Mouse (Mus musculus): ENCODE measurements around the gene Serp2. TPM values are rescaled to one million over a fixed set of nuclear protein-coding genes. Genes with fewer than 3 reads are reported as not detected.

Gene Serp2
- polyA plus RNA-seq, 1 experiment from 2014 or later: 15.2 TPM

- 73% methylated on average over 6 of the region's 6 CpGs for WGBS
- Histone ChIP-seq H3K27ac (ENCODE audit: low read depth, low read length) (peak overlapping the region; percentile 42; the same call in 1 of the 2 replicates), H3K9me3 (ENCODE audit: control insufficient read depth, low read length) (no peaks in the 10 kb centered on the region), H3K36me3 (ENCODE audit: control insufficient read depth, insufficient read depth, low read length) (no peaks in the 10 kb centered on the region), H3K27me3 (ENCODE audit: control insufficient read depth, insufficient read depth, low read length) (no peaks in the 10 kb centered on the region), H3K4me1 (ENCODE audit: control insufficient read depth, insufficient read depth, low read length) (peaks cover 12% of the 10 kb centered on the region; the same call in 1 of the 2 replicates), H3K4me3 (ENCODE audit: low read length) (no peak overlapping the region), H3K4me2 (replicated peaks; ENCODE audit: low read depth, low read length) (no peak overlapping the region), H3K9ac (ENCODE audit: low read depth, low read length) (no peak overlapping the region)
- ATAC-seq (ENCODE audit: low FRiP score, low TSS enrichment): no peak
Measured at GRCm38 (mm10) chr14:76499492-76499891, 57.2 kb downstream of the Serp2 start.

DNA sequence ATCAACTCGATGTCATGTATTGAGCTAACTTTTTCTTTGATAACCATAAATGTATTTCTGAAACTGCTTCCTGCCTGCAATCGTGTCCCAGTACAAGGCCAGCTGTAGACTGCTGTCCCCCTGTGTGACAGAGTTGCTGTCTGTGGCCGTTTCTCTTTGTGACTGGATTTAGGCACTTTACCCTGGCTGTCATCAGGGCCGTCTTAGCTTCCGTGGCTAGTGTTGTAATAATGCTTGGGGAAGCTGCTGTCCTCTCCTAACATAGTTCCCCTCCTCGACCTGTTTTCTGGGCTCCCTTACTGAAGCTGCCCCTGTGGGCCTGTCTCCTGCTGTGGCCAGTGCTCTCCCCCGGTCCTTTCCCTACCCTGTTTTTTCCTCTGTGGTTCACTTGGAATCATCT, 58.5 kb downstream of the Serp2 start:
- Histone ChIP-seq H3K9ac (ENCODE audit: low read depth, low read length) (no peak overlapping the region), H3K4me3 (ENCODE audit: low read length) (no peak overlapping the region), H3K27ac (ENCODE audit: low read depth, low read length) (no peak overlapping the region), H3K4me1 (ENCODE audit: control insufficient read depth, insufficient read depth, low read length) (0 out of 2 replicates have a peak, but pooled peaks cover 7% of the 10 kb centered on the region), H3K4me2 (replicated peaks; ENCODE audit: low read depth, low read length) (no peak overlapping the region), H3K36me3 (ENCODE audit: control insufficient read depth, insufficient read depth, low read length) (no peaks in the 10 kb centered on the region; the same call in 1 of the 2 replicates), H3K27me3 (ENCODE audit: control insufficient read depth, insufficient read depth, low read length) (no peaks in the 10 kb centered on the region), H3K9me3 (ENCODE audit: control insufficient read depth, low read length) (no peaks in the 10 kb centered on the region)
- no peak for ATAC-seq (ENCODE audit: low FRiP score, low TSS enrichment)
- WGBS: 64% methylated on average over 7 of the region's 7 CpGs

GRCm38 (mm10) chr14:76497187-76497586, 59.5 kb downstream of the Serp2 start:
- Histone ChIP-seq H3K27ac (ENCODE audit: low read depth, low read length) (no peak overlapping the region), H3K4me3 (ENCODE audit: low read length) (no peak overlapping the region), H3K4me1 (ENCODE audit: control insufficient read depth, insufficient read depth, low read length) (0 out of 2 replicates have a peak, but pooled peaks cover 7% of the 10 kb centered on the region), H3K27me3 (ENCODE audit: control insufficient read depth, insufficient read depth, low read length) (no peaks in the 10 kb centered on the region), H3K36me3 (ENCODE audit: control insufficient read depth, insufficient read depth, low read length) (no peaks in the 10 kb centered on the region; the same call in 1 of the 2 replicates), H3K4me2 (replicated peaks; ENCODE audit: low read depth, low read length) (no peak overlapping the region), H3K9me3 (ENCODE audit: control insufficient read depth, low read length) (no peaks in the 10 kb centered on the region), H3K9ac (ENCODE audit: low read depth, low read length) (no peak overlapping the region)
- WGBS: 67% methylated on average over 9 of the region's 9 CpGs
- no peak for ATAC-seq (ENCODE audit: low FRiP score, low TSS enrichment)

GRCm38 (mm10) chr14:76495022-76495421, 61.7 kb downstream of the Serp2 start:
- no peak for ATAC-seq (ENCODE audit: low FRiP score, low TSS enrichment)
- H3K4me2 ChIP-seq (replicated peaks; ENCODE audit: low read depth, low read length): no peak overlapping the region
- 0 out of 2 replicates have a peak, but pooled peaks cover 7% of the 10 kb centered on the region for H3K4me1 ChIP-seq (ENCODE audit: control insufficient read depth, insufficient read depth, low read length)
- WGBS: 38% methylated on average over 5 of the region's 5 CpGs
- no peak overlapping the region for H3K9ac ChIP-seq (ENCODE audit: low read depth, low read length)
- no peaks in the 10 kb centered on the region; the same call in 1 of the 2 replicates for H3K36me3 ChIP-seq (ENCODE audit: control insufficient read depth, insufficient read depth, low read length)
- H3K27me3 ChIP-seq (ENCODE audit: control insufficient read depth, insufficient read depth, low read length): no peaks in the 10 kb centered on the region
- no peak overlapping the region for H3K27ac ChIP-seq (ENCODE audit: low read depth, low read length)
- no peak overlapping the region for H3K4me3 ChIP-seq (ENCODE audit: low read length)
- no peaks in the 10 kb centered on the region for H3K9me3 ChIP-seq (ENCODE audit: control insufficient read depth, low read length)

DNA sequence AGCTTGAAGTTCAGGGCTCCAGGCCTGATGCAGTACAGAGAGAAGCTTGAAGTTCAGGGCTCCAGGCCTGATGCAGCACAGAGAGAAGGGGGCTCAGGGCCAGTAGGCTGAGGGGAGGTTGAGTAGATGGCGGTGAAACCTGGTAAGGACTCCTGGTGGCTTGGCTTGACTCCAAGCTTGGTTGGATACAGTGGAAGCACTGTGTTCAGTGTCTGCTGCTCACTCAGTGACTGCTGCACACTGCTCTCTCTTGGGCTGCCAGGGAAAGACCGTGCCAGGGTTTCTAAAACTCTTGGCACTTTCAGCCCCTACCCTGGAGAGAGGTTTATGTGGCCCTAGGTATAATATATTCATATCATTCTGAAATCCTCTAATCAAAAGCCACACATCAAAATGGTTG, 67.6 kb downstream of the Serp2 start:
- Histone ChIP-seq H3K4me1 (ENCODE audit: control insufficient read depth, insufficient read depth, low read length) (0 out of 2 replicates have a peak, but pooled peaks cover 9% of the 10 kb centered on the region), H3K27me3 (ENCODE audit: control insufficient read depth, insufficient read depth, low read length) (no peaks in the 10 kb centered on the region), H3K9ac (ENCODE audit: low read depth, low read length) (no peak overlapping the region), H3K9me3 (ENCODE audit: control insufficient read depth, low read length) (no peaks in the 10 kb centered on the region), H3K27ac (ENCODE audit: low read depth, low read length) (no peak overlapping the region), H3K36me3 (ENCODE audit: control insufficient read depth, insufficient read depth, low read length) (no peaks in the 10 kb centered on the region; the same call in 1 of the 2 replicates), H3K4me3 (ENCODE audit: low read length) (no peak overlapping the region), H3K4me2 (replicated peaks; ENCODE audit: low read depth, low read length) (no peak overlapping the region)
- no peak for ATAC-seq (ENCODE audit: low FRiP score, low TSS enrichment)
- 83% methylated on average over 2 of the region's 2 CpGs for WGBS

DNA sequence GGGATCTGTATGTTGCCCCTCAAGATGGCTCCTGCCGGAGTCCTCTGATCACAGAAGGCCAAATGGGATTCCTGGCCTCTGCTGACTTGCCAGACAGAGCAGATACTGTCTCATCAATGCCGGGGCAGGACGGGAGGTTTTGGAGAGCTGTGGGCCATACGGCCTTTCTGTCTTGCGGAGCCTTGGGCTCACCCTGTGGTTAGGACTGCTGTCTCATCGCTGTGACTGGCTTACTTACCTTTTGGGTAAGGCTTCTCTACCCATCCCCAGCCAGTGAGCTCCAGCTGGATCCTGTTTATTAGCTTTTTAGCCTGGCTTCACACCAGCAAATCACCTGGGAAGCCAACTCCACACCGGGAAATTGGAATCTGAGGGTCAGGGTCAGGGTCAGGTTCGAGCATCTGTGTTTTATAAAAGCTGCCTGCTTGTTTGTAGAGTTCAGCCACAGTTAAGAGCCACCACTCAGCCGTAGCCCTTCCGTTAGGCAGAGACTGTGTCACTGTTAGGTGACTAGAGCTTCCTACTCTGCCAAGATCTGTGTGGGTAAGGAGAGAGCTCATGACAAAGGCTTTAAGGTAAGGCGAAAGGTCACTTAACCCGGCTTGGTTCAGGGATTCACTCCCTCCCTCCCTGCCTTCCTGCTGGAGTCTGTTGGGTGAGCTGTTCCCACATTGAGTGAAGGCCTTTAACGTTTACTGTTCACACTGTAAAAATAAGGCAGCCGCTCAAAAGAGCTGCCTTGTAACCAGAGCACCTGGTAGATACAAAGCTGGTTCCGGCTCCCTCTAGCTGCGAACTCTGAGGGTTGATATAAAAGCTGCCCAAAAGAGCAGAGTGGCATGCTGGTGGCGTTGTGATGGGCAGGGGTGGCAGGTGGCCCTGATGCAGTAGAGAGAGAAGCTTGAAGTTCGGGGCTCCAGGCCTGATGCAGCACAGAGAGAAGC, 68.3 kb downstream of the Serp2 start:
- Histone ChIP-seq H3K27me3 (ENCODE audit: control insufficient read depth, insufficient read depth, low read length) (no peaks in the 10 kb centered on the region), H3K36me3 (ENCODE audit: control insufficient read depth, insufficient read depth, low read length) (no peaks in the 10 kb centered on the region; the same call in 1 of the 2 replicates), H3K4me2 (replicated peaks; ENCODE audit: low read depth, low read length) (no peak overlapping the region), H3K9ac (ENCODE audit: low read depth, low read length) (no peak overlapping the region), H3K9me3 (ENCODE audit: control insufficient read depth, low read length) (no peaks in the 10 kb centered on the region), H3K27ac (ENCODE audit: low read depth, low read length) (peak overlapping the region; percentile 65; the same call in 1 of the 2 replicates), H3K4me3 (ENCODE audit: low read length) (no peak overlapping the region), H3K4me1 (ENCODE audit: control insufficient read depth, insufficient read depth, low read length) (0 out of 2 replicates have a peak, but pooled peaks cover 9% of the 10 kb centered on the region)
- WGBS: 49% methylated on average over 18 of the region's 18 CpGs
- peak; percentile 68; the same call in 1 of the 2 replicates for ATAC-seq (ENCODE audit: low FRiP score, low TSS enrichment)

- Histone ChIP-seq H3K4me1 (ENCODE audit: control insufficient read depth, insufficient read depth, low read length) (0 out of 2 replicates have a peak, but pooled peaks cover 9% of the 10 kb centered on the region), H3K27ac (ENCODE audit: low read depth, low read length) (no peak overlapping the region)
- WGBS: 81% methylated on average over 16 of the region's 16 CpGs
Measured at GRCm38 (mm10) chr14:76487609-76488008, 69.1 kb downstream of the Serp2 start.

GRCm38 (mm10) chr14:76483701-76484100, 73.0 kb downstream of the Serp2 start:
- Histone ChIP-seq H3K27ac (ENCODE audit: low read depth, low read length) (no peak overlapping the region), H3K4me3 (ENCODE audit: low read length) (no peak overlapping the region), H3K4me2 (replicated peaks; ENCODE audit: low read depth, low read length) (no peak overlapping the region), H3K9ac (ENCODE audit: low read depth, low read length) (no peak overlapping the region), H3K4me1 (ENCODE audit: control insufficient read depth, insufficient read depth, low read length) (0 out of 2 replicates have a peak, but pooled peaks cover 14% of the 10 kb centered on the region), H3K9me3 (ENCODE audit: control insufficient read depth, low read length) (no peaks in the 10 kb centered on the region), H3K36me3 (ENCODE audit: control insufficient read depth, insufficient read depth, low read length) (no peaks in the 10 kb centered on the region), H3K27me3 (ENCODE audit: control insufficient read depth, insufficient read depth, low read length) (no peaks in the 10 kb centered on the region)
- no peak for ATAC-seq (ENCODE audit: low FRiP score, low TSS enrichment)
- WGBS: 96% methylated on average over 1 of the region's 1 CpGs

More at GRCm38 (mm10) chr14:76487609-76488008, 69.1 kb downstream of the Serp2 start:
- 0 out of 2 replicates have a peak, but pooled peaks have one; percentile 12 for ATAC-seq (ENCODE audit: low FRiP score, low TSS enrichment)
- Histone ChIP-seq H3K27me3 (ENCODE audit: control insufficient read depth, insufficient read depth, low read length) (no peaks in the 10 kb centered on the region), H3K4me2 (replicated peaks; ENCODE audit: low read depth, low read length) (no peak overlapping the region), H3K9ac (ENCODE audit: low read depth, low read length) (peak overlapping the region; percentile 23; the same call in 1 of the 2 replicates), H3K36me3 (ENCODE audit: control insufficient read depth, insufficient read depth, low read length) (no peaks in the 10 kb centered on the region; the same call in 1 of the 2 replicates), H3K4me3 (ENCODE audit: low read length) (no peak overlapping the region), H3K9me3 (ENCODE audit: control insufficient read depth, low read length) (no peaks in the 10 kb centered on the region)

Data from kidney, embryonic 14.5 days (tissue).